Mouse (Mus musculus) midbrain, embryonic 11.5 days (tissue): Measurements from ENCODE around the gene Pih1d1. TPM values are rescaled to one million over a fixed set of nuclear protein-coding genes. Genes with fewer than 3 reads are reported as not detected.

Source experiments
- ATAC-seq: fragments of 200-750 bp; cut with Nextera tagmentation; 2 replicates; pipeline ENCODE4 v1.8.0; 2017; ENCODE audit warnings: moderate TSS enrichment, moderate library complexity; ENCODE audit not compliant: low FRiP score
- DNase-seq: peaks from one replicate; pipeline ENCODE4 v3.0.0; 2015; ENCODE audit warnings: low spot score; ENCODE audit errors: missing footprints
- H3K27ac ChIP-seq: fragments of 300-500 bp; sonication (generic); 2 replicates; pipeline ENCODE4 v1.5.1; 2014; ENCODE audit warnings: low read depth, low read length
- H3K27me3 ChIP-seq: fragments of 300-500 bp; sonication (generic); 2 replicates; pipeline ENCODE4 v1.6.1; 2014; ENCODE audit warnings: mild to moderate bottlenecking, low read length, moderate library complexity, mixed read lengths; ENCODE audit not compliant: control insufficient read depth, insufficient read depth
- H3K36me3 ChIP-seq: fragments of 300-500 bp; sonication (generic); 2 replicates; pipeline ENCODE4 v1.6.1; 2014; ENCODE audit warnings: mild to moderate bottlenecking, low read length, moderate library complexity, mixed read lengths; ENCODE audit not compliant: control insufficient read depth, insufficient read depth
- H3K4me1 ChIP-seq: fragments of 300-500 bp; sonication (generic); 2 replicates; pipeline ENCODE4 v1.6.1; 2014; ENCODE audit warnings: low read length; ENCODE audit not compliant: control insufficient read depth, insufficient read depth
- H3K4me2 ChIP-seq: fragments of 300-500 bp; sonication (generic); 2 replicates; pipeline ENCODE4 v1.6.1; 2014; ENCODE audit warnings: mild to moderate bottlenecking, moderate library complexity
- H3K4me3 ChIP-seq: fragments of 300-500 bp; sonication (generic); 2 replicates; pipeline ENCODE4 v1.5.1; 2014; ENCODE audit warnings: low read depth, low read length
- H3K9ac ChIP-seq: fragments of 300-500 bp; sonication (generic); 2 replicates; pipeline ENCODE4 v1.6.1; 2014; ENCODE audit warnings: low read length
- H3K9me3 ChIP-seq: fragments of 300-500 bp; sonication (generic); 2 replicates; pipeline ENCODE4 v1.6.1; 2016; ENCODE audit warnings: low read length; ENCODE audit not compliant: control insufficient read depth
- WGBS: fragments of 180-500 bp; shearing (Covaris S2); extraction: QIAGEN DNeasy Blood & Tissue Kit; methylation state at CpG from one replicate; pipeline ENCODE4 v1.1.7; 2014; 5-methylcytosine and 5-hydroxymethylcytosine counted together
- polyA plus RNA-seq: library from polyadenylated mRNA; unstranded; fragments of >200 nt; fragmentation: Nextera tagmentation; extraction: Ambion mirVana; gene quantifications from 2 replicates; pipeline ENCODE4 v1.2.1, GENCODE M21; 2014

Pih1d1 gene
- polyA plus RNA-seq, 1 experiment from 2014 or later = 105 TPM

GRCm38 (mm10) chr7:45190186-45190585, 36.1 kb downstream of the Pih1d1 start:
- Histone ChIP-seq H3K27ac (no peak overlapping the region), H3K4me2 (no peak overlapping the region), H3K4me3 (no peak overlapping the region), H3K9ac (no peak overlapping the region), H3K4me1 (no peaks in the 10 kb centered on the region), H3K9me3 (no peaks in the 10 kb centered on the region), H3K36me3 (no peaks in the 10 kb centered on the region), H3K27me3 (peaks cover 4% of the 10 kb centered on the region; the same call in 1 of the 2 replicates)
- no peak for DNase-seq
- no peak for ATAC-seq
- 92% methylated on average over 6 of the region's 6 CpGs for WGBS

DNA sequence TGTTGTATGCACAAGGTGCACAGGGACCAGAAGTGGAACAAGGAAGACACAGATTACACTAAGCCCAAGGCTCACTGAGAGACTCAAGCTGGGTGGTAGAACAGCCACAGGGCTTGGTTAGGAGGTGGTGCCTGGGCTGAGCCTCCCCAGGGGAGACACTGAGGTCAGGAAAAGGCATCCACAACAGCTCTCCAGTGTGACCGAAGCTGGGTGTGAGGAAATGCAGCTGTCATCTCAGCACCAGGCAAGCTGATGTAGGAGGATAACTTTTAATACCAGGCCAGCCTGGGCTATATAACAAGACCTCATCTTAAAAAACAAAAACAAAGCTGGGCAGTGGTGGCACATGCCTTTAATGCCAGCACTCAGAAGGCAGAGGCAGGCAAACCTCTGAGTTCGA, 37.1 kb downstream of the Pih1d1 start:
- no peak overlapping the region for H3K4me2 ChIP-seq
- peaks cover 4% of the 10 kb centered on the region; the same call in 1 of the 2 replicates for H3K27me3 ChIP-seq
- no peaks in the 10 kb centered on the region for H3K4me1 ChIP-seq
- H3K36me3 ChIP-seq = no peaks in the 10 kb centered on the region
- H3K9me3 ChIP-seq = no peaks in the 10 kb centered on the region
- H3K4me3 ChIP-seq = no peak overlapping the region
- H3K27ac ChIP-seq = no peak overlapping the region
- H3K9ac ChIP-seq = no peak overlapping the region
- ATAC-seq = no peak
- no peak for DNase-seq
- WGBS = 76% methylated on average over 2 of the region's 2 CpGs

- no peaks in the 10 kb centered on the region for H3K4me1 ChIP-seq
- WGBS = 33% methylated on average over 8 of the region's 8 CpGs
These were observed 37.8 kb downstream of the Pih1d1 start for GRCm38 (mm10) chr7:45191803-45192363.

DNA sequence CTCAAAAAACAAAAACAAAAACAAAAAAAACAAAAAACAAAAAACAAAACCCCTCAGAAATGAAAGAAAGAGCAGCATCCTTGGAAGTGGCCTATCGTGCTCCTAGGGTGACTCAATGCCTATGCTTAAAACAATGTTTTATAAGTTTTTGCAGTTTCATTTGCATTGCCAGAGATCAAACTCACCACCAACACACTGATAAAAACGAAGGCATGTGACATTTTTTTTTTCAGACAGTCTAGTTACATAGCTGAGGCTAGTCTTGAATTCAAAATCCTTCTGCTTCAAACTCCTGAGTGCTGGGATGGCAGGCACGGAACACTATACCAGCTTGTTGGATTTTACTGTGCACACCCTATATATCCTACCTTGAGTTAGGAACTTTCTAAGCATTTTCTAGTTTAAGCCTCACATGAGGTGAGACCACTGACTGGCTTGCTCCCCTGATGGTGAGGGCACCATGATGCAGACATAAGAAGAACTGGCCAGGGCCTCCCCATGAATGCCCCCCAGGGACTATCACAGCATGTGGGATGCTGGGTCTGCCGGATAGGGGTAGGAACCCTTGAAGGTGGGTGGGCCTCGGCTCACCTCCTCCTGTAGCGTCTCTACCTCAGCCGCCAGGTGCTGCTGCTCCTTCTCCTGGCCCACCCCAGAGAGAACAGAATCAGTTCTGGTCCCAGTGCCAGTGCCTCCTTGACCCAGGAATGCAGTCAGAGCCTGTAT, 38.6 kb downstream of the Pih1d1 start:
- Histone ChIP-seq H3K27ac (no peak overlapping the region), H3K9me3 (no peaks in the 10 kb centered on the region), H3K4me3 (no peak overlapping the region), H3K27me3 (peaks cover 4% of the 10 kb centered on the region; the same call in 1 of the 2 replicates), H3K4me1 (no peaks in the 10 kb centered on the region), H3K9ac (no peak overlapping the region), H3K4me2 (no peak overlapping the region), H3K36me3 (no peaks in the 10 kb centered on the region)
- 80% methylated on average over 7 of the region's 7 CpGs for WGBS
- ATAC-seq (no peak), DNase-seq (no peak)

More at GRCm38 (mm10) chr7:45191803-45192363, 37.8 kb downstream of the Pih1d1 start:
- no peaks in the 10 kb centered on the region for H3K9me3 ChIP-seq
- no peaks in the 10 kb centered on the region for H3K36me3 ChIP-seq
- H3K4me2 ChIP-seq = no peak overlapping the region
- H3K9ac ChIP-seq = no peak overlapping the region
- no peak overlapping the region for H3K27ac ChIP-seq
- H3K27me3 ChIP-seq = peaks cover 4% of the 10 kb centered on the region; the same call in 1 of the 2 replicates
- no peak overlapping the region for H3K4me3 ChIP-seq
- ATAC-seq (no peak), DNase-seq (no peak)

DNA sequence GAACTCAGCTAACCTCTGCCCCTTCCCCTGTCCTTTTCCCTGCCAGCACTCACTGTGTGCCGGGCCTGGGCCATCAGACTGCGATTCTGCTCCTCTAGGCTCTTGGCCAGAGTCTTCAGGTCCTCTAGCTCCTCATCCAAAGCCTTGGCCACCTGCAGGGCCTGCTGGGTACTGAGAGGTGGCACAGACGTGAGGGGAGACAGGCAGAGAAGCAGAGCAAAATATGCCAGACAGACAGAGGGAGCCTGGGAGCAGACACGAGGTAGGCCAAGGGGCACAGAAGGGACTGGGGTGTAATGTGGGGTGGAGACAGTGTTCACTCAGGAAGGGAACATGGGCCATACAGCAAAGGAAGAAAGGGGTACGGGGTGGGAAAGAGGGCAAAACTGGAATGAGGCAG, 39.3 kb downstream of the Pih1d1 start:
- no peak overlapping the region for H3K4me2 ChIP-seq
- H3K4me1 ChIP-seq = no peaks in the 10 kb centered on the region
- no peak overlapping the region for H3K4me3 ChIP-seq
- peaks cover 4% of the 10 kb centered on the region; the same call in 1 of the 2 replicates for H3K27me3 ChIP-seq
- WGBS = 67% methylated on average over 5 of the region's 5 CpGs
- DNase-seq (no peak), ATAC-seq (no peak)
- H3K36me3 ChIP-seq = no peaks in the 10 kb centered on the region
- H3K9me3 ChIP-seq = no peaks in the 10 kb centered on the region
- no peak overlapping the region for H3K27ac ChIP-seq
- H3K9ac ChIP-seq = no peak overlapping the region

- WGBS = 79% methylated on average over 17 of the region's 17 CpGs
- no peaks in the 10 kb centered on the region for H3K9me3 ChIP-seq
- no peak overlapping the region for H3K4me3 ChIP-seq
- H3K9ac ChIP-seq = no peak overlapping the region
- DNase-seq (no peak), ATAC-seq (no peak)
- H3K4me1 ChIP-seq = no peaks in the 10 kb centered on the region
- no peaks in the 10 kb centered on the region for H3K36me3 ChIP-seq
- no peak overlapping the region for H3K27ac ChIP-seq
- H3K4me2 ChIP-seq = no peak overlapping the region
- peaks cover 4% of the 10 kb centered on the region; the same call in 1 of the 2 replicates for H3K27me3 ChIP-seq
These were observed 40.0 kb downstream of the Pih1d1 start for GRCm38 (mm10) chr7:45193871-45194785.

DNA sequence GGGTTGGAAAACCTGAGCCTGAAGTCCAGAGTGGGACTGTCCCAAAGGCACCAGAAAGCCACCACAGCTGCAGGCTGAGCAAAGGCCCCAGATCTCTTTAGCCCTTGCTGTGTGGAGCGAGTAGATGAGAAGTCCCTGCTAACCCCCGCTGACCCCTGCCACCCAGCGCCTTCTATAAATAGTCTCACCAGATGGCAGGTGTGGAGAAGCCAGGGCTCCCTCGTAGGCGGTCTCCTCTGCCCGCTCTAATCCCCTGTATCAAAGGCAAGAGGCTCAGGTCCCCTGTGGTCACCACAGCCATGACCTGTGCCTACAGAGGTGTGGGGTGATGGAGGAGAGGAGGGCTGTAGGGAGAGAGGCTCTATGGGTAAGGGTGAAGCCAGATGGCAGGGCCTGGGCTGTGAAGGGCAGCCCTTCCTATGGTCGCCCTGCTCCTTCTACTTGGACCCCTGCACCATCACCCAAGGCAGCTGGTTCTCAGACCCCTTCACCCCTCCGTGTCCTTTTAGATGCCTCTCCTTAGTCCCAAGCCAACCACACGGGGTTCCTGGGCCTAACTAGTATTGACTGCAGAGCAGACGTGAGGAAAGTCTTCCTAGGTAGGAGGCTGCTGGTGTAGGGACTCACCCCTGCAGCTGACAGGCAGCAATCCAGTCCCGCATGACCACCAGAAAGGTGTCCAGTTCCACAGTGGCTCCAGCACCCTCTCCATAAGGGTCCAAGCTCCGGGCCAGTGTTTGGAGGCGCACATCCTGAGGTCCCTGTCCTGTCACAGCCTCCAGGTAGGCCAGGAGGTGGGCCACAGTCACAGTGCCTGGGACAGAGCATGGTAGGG, 41.5 kb downstream of the Pih1d1 start:
- Histone ChIP-seq H3K4me1 (no peaks in the 10 kb centered on the region), H3K9me3 (no peaks in the 10 kb centered on the region), H3K4me2 (no peak overlapping the region), H3K4me3 (no peak overlapping the region), H3K36me3 (no peaks in the 10 kb centered on the region), H3K9ac (no peak overlapping the region), H3K27ac (no peak overlapping the region), H3K27me3 (no peaks in the 10 kb centered on the region)
- WGBS = 58% methylated on average over 13 of the region's 13 CpGs
- ATAC-seq (no peak), DNase-seq (no peak)

DNA sequence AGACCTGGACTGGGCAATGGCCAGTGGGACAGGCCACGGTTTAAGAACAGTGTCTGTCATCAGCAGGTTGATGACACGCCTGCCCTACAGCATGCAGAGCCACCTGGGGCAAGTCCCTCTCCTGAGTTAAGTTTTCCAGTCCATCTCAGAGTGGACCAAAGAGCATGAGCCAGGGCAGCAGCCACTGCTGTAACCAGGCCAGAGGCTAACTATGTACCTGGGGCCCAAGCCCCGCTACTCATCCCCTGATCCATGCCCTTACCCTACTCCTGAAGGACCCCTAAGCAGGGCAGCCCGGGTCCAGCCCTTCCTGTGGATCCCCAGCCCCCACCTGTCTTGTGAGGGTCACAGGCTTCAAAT, 42.1 kb downstream of the Pih1d1 start:
- 84% methylated on average over 4 of the region's 4 CpGs for WGBS
- H3K4me2 ChIP-seq = no peak overlapping the region
- no peak overlapping the region for H3K4me3 ChIP-seq
- H3K27ac ChIP-seq = no peak overlapping the region
- no peaks in the 10 kb centered on the region for H3K9me3 ChIP-seq
- ATAC-seq = no peak
- no peak for DNase-seq
- H3K9ac ChIP-seq = no peak overlapping the region
- H3K27me3 ChIP-seq = no peaks in the 10 kb centered on the region
- no peaks in the 10 kb centered on the region for H3K4me1 ChIP-seq
- H3K36me3 ChIP-seq = no peaks in the 10 kb centered on the region
